Mouse (Mus musculus): ENCODE results near the gene Ube2n.
A peak's percentile ranks its signal among the peaks of the same experiment; 100 is the strongest.

The Ube2n gene

DNA sequence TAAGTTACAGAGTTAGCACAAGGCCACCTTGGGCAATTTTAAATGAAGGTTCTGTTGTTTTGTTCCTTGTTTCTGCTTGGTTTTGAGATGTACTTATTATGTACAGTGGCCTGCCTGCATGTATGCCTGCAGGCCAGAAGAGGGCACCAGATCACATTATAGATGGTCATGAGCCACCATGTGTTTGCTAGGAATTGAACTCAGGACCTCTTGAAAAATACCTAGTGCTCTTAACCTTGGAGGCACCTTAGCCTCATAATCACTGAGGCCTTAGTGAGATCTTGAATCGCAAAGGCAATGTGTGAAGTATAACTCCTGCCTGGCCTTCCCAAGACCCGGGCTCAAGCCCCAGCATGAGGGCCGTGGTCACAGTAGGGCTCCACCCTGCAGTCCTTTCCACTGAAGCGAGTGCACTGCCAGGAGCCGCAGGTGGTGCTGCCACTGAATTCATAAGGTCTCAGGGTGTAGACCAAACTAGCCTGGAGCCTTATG lies 42.4 kb downstream of the Ube2n start:
- Histone ChIP-seq H3K36me3 (ENCODE audit: insufficient read depth, low read length) (peaks cover 80% of the 10 kb centered on the region), H3K4me1 (replicated peaks; ENCODE audit: low read depth, low read length) (peaks cover 94% of the 10 kb centered on the region), H3K9me3 (ENCODE audit: low read length) (no peaks in the 10 kb centered on the region), H3K4me3 (replicated peaks; ENCODE audit: low read length) (no peak overlapping the region), H3K27me3 (ENCODE audit: insufficient read depth, low read length) (no peaks in the 10 kb centered on the region)
- TF ChIP-seq NANOG (IDR thresholded peaks at IDR 0.05; ENCODE audit: borderline replicate concordance, low read length) = no peak
- no peak for TF ChIP-seq POU5F1 (IDR thresholded peaks at IDR 0.05; ENCODE audit: borderline replicate concordance, low read length)
- peak; percentile 66 for TF ChIP-seq CTCF (conservative IDR thresholded peaks at IDR 0.05; ENCODE audit: low read length)

DNA sequence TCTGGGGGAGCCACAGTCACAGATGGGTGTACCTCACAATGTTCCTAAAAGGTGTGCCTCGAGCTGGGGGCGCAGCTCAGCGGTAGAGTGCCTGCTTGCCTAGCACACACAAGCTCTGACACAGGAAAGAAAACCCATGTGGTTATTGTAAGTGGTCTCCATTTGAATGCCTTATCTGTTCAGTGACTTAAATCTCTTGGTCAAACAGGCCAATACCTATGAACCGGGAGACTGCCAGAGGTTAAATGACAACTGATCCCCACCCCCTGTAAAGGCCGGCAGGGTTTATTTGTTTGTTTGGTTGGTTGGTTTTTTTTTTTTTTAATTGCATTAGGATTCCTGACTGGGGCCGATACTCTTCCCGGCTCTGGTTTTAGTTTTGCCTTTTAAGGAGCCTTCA lies 44.5 kb downstream of the Ube2n start:
- H3K36me3 ChIP-seq (ENCODE audit: insufficient read depth, low read length) = peaks cover 59% of the 10 kb centered on the region
- H3K4me3 ChIP-seq (replicated peaks; ENCODE audit: low read length) = no peak overlapping the region
- TF ChIP-seq CTCF (conservative IDR thresholded peaks at IDR 0.05; ENCODE audit: low read length) (no peak), POU5F1 (IDR thresholded peaks at IDR 0.05; ENCODE audit: borderline replicate concordance, low read length) (no peak), NANOG (IDR thresholded peaks at IDR 0.05; ENCODE audit: borderline replicate concordance, low read length) (no peak)

DNA sequence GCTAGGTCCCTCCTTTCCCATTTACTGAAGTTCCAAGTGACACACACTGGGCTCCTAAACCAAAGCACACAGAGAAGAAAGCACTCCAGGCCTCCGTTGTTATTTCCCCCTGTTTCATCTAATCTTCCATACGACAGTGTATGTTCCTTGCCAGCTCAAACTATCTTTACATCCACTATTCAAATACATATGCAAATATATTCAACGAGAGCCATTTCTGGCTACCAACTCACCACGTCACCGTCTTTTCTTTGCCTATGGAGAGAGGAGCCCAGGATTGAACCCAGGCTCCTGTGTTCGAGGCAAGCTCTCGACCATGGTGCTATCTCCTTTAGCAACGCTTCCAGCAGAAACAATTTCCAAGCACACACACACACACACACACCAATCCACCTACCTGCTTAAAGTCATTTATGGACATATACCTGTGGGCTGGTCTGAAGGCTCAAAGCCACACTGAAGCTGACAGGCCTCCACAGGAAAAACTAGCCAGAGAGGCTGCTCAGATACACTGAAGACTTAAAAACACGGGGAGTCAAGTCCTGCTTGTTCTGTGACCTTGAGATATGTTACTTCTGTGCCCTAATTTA lies 45.5 kb downstream of the Ube2n start:
- TF ChIP-seq POU5F1 (IDR thresholded peaks at IDR 0.05; ENCODE audit: borderline replicate concordance, low read length) (no peak), CTCF (conservative IDR thresholded peaks at IDR 0.05; ENCODE audit: low read length) (no peak), NANOG (IDR thresholded peaks at IDR 0.05; ENCODE audit: borderline replicate concordance, low read length) (no peak)
- Histone ChIP-seq H3K4me1 (replicated peaks; ENCODE audit: low read depth, low read length) (peaks cover 82% of the 10 kb centered on the region), H3K4me3 (replicated peaks; ENCODE audit: low read length) (no peak overlapping the region), H3K27me3 (ENCODE audit: insufficient read depth, low read length) (no peaks in the 10 kb centered on the region; the same call in 1 of the 2 replicates), H3K9me3 (ENCODE audit: low read length) (no peaks in the 10 kb centered on the region), H3K36me3 (ENCODE audit: insufficient read depth, low read length) (peaks cover 49% of the 10 kb centered on the region)

More for the DNA sequence above, 44.5 kb downstream of the Ube2n start:
- Histone ChIP-seq H3K9me3 (ENCODE audit: low read length) (no peaks in the 10 kb centered on the region), H3K4me1 (replicated peaks; ENCODE audit: low read depth, low read length) (peaks cover 82% of the 10 kb centered on the region), H3K27me3 (ENCODE audit: insufficient read depth, low read length) (no peaks in the 10 kb centered on the region; the same call in 1 of the 2 replicates)

DNA sequence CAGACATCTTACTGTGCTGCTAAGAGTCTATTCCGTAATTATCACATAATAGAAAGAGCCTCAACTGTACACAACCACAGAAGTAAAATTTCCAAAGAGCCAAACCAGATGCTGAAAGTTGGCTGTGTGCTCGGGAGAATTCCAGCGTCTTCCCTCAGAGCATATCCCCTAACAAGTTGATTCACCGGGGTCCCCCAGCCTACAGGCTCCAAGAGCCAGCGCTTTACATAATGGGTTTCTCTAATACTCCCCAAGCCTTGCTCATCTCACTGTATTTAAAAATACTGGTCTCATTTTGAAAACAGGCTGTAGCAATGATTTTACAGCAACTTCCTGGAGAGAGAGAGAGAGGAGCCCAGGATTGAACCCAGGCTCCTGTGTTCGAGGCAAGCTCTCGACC lies 46.7 kb downstream of the Ube2n start:
- peaks cover 38% of the 10 kb centered on the region for H3K36me3 ChIP-seq (ENCODE audit: insufficient read depth, low read length)
- H3K4me1 ChIP-seq (replicated peaks; ENCODE audit: low read depth, low read length) = peaks cover 82% of the 10 kb centered on the region
- no peaks in the 10 kb centered on the region for H3K9me3 ChIP-seq (ENCODE audit: low read length)
- no peak for TF ChIP-seq CTCF (conservative IDR thresholded peaks at IDR 0.05; ENCODE audit: low read length)
- no peak for TF ChIP-seq NANOG (IDR thresholded peaks at IDR 0.05; ENCODE audit: borderline replicate concordance, low read length)
- no peak for TF ChIP-seq POU5F1 (IDR thresholded peaks at IDR 0.05; ENCODE audit: borderline replicate concordance, low read length)
- H3K4me3 ChIP-seq (replicated peaks; ENCODE audit: low read length) = peak overlapping the region; percentile 46
- H3K27me3 ChIP-seq (ENCODE audit: insufficient read depth, low read length) = no peaks in the 10 kb centered on the region; the same call in 1 of the 2 replicates

DNA sequence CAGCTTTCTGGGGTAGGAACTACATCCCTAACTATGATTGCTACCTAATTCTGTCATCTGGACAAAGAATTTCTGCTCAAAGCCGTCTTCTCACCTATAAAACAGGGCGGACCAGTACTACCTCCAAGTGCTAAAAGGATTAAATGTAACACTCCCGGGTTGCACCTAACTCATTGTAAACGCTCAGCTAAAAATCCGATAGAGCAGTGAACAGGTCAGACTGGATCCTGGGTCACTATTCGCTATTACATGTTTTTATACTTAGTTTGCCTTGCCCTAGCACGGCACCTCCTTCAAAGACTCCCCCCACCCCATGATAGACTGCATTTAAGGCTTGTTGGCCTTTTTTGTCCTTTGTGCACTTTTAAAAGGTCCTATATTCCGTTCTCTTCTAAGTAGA lies 47.5 kb downstream of the Ube2n start:
- Histone ChIP-seq H3K27me3 (ENCODE audit: insufficient read depth, low read length) (no peaks in the 10 kb centered on the region; the same call in 1 of the 2 replicates), H3K36me3 (ENCODE audit: insufficient read depth, low read length) (peaks cover 37% of the 10 kb centered on the region), H3K4me1 (replicated peaks; ENCODE audit: low read depth, low read length) (peaks cover 82% of the 10 kb centered on the region), H3K9me3 (ENCODE audit: low read length) (no peaks in the 10 kb centered on the region), H3K4me3 (replicated peaks; ENCODE audit: low read length) (peak overlapping the region; percentile 93)
- no peak for TF ChIP-seq POU5F1 (IDR thresholded peaks at IDR 0.05; ENCODE audit: borderline replicate concordance, low read length)
- TF ChIP-seq NANOG (IDR thresholded peaks at IDR 0.05; ENCODE audit: borderline replicate concordance, low read length) = no peak
- TF ChIP-seq CTCF (conservative IDR thresholded peaks at IDR 0.05; ENCODE audit: low read length) = no peak

DNA sequence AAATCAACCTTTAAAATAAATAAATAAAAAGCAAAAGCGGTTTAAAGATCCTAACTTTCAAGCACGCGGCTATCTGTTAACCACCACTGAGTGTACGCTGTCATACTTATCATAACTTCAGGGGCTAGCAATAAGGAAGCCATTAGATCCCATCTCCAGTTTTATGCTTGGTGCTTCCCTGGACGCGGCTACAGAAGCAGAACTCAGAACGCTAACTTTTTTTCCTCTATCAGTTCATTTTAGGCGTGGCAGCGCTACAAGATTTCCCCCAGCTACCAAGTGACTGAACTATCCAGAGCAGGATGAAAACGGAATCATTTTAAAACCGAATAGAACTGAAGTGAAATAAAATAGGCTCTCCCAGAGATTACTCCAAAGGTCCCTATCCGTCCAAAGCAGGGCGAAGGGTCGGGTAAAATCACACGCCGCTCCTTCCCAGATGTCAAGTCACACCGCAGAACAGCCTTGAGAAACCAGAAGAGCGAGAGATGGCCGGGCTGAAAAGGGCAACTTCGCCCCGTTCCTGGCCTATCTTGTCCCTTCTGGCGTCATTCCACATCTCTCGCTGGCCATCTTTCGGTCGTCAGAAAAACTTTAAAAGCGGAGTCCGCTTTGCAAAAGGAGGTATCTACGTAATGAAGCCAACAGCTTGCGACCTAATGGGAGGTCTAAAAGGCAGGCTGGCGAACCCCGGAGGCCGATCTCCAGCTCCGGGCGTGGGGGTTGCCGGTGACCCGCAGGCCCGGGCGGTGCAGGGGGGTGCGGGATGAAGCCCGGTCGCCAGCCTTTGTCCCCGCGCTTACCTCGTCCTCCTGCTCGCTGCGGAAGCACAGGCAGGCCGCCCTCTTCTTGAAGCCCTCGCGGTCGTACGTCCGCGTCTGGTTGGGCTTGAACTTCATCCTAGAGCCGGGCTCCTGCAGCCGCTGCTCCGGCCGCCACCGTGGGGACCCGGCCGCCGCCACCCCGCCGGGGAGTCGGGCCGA lies 48.2 kb downstream of the Ube2n start:
- H3K9me3 ChIP-seq (ENCODE audit: low read length) = no peaks in the 10 kb centered on the region
- peaks cover 30% of the 10 kb centered on the region for H3K36me3 ChIP-seq (ENCODE audit: insufficient read depth, low read length)
- H3K4me3 ChIP-seq (replicated peaks; ENCODE audit: low read length) = peak overlapping the region; percentile 93
- TF ChIP-seq CTCF (conservative IDR thresholded peaks at IDR 0.05; ENCODE audit: low read length) (no peak), NANOG (IDR thresholded peaks at IDR 0.05; ENCODE audit: borderline replicate concordance, low read length) (no peak), POU5F1 (IDR thresholded peaks at IDR 0.05; ENCODE audit: borderline replicate concordance, low read length) (no peak)
- peaks cover 81% of the 10 kb centered on the region for H3K4me1 ChIP-seq (replicated peaks; ENCODE audit: low read depth, low read length)
- H3K27me3 ChIP-seq (ENCODE audit: insufficient read depth, low read length) = no peaks in the 10 kb centered on the region; the same call in 1 of the 2 replicates

DNA sequence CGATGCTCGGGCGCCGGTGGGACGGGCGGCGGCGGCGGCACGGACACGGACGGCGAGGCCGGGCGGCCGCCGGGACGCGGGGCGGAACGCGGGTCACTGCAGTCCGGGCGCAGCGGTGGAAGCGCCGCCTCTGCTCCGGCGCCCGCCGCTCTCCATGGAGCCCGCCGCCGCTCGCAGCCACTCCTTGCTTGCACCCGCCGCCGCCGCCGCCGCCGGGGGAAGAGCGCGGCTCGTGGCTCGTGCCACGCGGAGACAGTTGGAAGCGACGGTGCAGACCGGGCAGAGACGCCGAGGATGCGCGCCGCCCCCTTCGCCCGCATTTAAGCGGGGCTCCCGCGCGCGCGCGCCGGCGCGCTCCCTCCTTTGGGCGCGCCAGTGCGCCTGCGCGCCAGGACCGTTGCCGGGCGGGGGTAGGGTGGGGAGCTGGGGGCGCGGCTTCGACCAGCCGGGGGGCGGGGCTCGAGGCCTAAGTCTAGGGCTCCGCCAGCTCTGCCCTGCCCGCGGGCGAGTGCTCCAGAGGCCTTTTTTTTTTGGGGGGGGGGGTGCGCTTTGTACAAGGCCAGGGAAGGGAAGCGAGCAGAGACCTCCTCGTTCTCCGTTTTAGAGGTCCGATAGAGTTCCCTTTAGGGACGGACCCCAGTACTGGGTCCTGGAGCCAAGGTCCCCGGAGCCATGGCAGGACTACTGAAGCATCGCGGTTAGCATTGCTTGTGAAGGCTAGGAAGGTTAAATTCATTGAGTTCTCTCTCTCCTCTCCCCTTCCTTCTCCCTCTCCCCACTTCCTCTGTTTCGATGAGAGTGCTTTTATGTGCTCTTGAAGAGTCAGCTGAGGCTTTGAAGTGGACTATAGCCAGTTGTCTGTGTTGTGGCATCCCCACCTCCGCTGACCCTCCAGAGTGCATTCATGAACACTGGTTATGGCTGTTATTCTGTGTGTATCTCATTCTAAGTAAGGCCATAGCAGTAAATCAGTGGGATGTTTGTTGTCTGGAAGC lies 49.2 kb downstream of the Ube2n start, which contains the start of gene Nudt4:
Nudt4 (minus strand) TSS at position 296 of the 995 bp plus-strand sequence.
- H3K4me1 ChIP-seq (replicated peaks; ENCODE audit: low read depth, low read length) = peaks cover 78% of the 10 kb centered on the region
- no peak for TF ChIP-seq NANOG (IDR thresholded peaks at IDR 0.05; ENCODE audit: borderline replicate concordance, low read length)
- TF ChIP-seq POU5F1 (IDR thresholded peaks at IDR 0.05; ENCODE audit: borderline replicate concordance, low read length) = no peak
- TF ChIP-seq CTCF (conservative IDR thresholded peaks at IDR 0.05; ENCODE audit: low read length) = no peak

More for the DNA sequence above, 49.2 kb downstream of the Ube2n start, which contains the start of gene Nudt4:
- Histone ChIP-seq H3K27me3 (ENCODE audit: insufficient read depth, low read length) (no peaks in the 10 kb centered on the region; the same call in 1 of the 2 replicates), H3K36me3 (ENCODE audit: insufficient read depth, low read length) (peaks cover 23% of the 10 kb centered on the region), H3K4me3 (replicated peaks; ENCODE audit: low read length) (peak within 1 kb of the TSS; percentile 93), H3K9me3 (ENCODE audit: low read length) (no peaks in the 10 kb centered on the region)

All from E14TG2a.4 (cell line).